Mouse (Mus musculus) kidney, embryonic 14.5 days (tissue): ENCODE measurements around the gene Uqcc3. TPM values are rescaled to one million over a fixed set of nuclear protein-coding genes. Genes with fewer than 3 reads are reported as not detected.
"Not testable (repeated sequence)": the region's sequence is repeated elsewhere in the genome, so short reads cannot be mapped to it uniquely, and the experiment has no call there.

Experiments used
- ATAC-seq: fragments of 200-750 bp; cut with Nextera tagmentation; 2 replicates; pipeline ENCODE4 v1.8.0; 2017; ENCODE audit warnings: moderate number of reproducible peaks, mild to moderate bottlenecking, moderate TSS enrichment, moderate library complexity; ENCODE audit not compliant: low FRiP score, low TSS enrichment
- H3K27ac ChIP-seq: fragments of 300-500 bp; sonication (generic); 2 replicates; pipeline ENCODE4 v1.5.1; 2014; ENCODE audit warnings: low read depth, mild to moderate bottlenecking, low read length, moderate library complexity, mixed read lengths
- H3K27me3 ChIP-seq: fragments of 300-500 bp; sonication (generic); 2 replicates; pipeline ENCODE4 v1.6.1; 2014; ENCODE audit warnings: mild to moderate bottlenecking, low read length; ENCODE audit not compliant: control insufficient read depth, insufficient read depth
- H3K36me3 ChIP-seq: fragments of 300-500 bp; sonication (generic); 2 replicates; pipeline ENCODE4 v1.6.1; 2014; ENCODE audit warnings: low read length, mixed read lengths; ENCODE audit not compliant: control insufficient read depth, insufficient read depth
- H3K4me1 ChIP-seq: fragments of 300-500 bp; sonication (generic); 2 replicates; pipeline ENCODE4 v1.6.1; 2014; ENCODE audit warnings: low read length, mixed read lengths; ENCODE audit not compliant: control insufficient read depth, insufficient read depth
- H3K4me2 ChIP-seq: fragments of 300-500 bp; sonication (generic); replicated peaks from 2 replicates; pipeline ENCODE4 v1.6.1; 2014; ENCODE audit warnings: low read depth, mild to moderate bottlenecking, low read length
- H3K4me3 ChIP-seq: fragments of 300-500 bp; sonication (generic); 2 replicates; pipeline ENCODE4 v1.5.1; 2014; ENCODE audit warnings: mild to moderate bottlenecking, low read length
- H3K9ac ChIP-seq: fragments of 300-500 bp; sonication (generic); 2 replicates; pipeline ENCODE4 v1.6.1; 2014; ENCODE audit warnings: low read depth, mild to moderate bottlenecking, low read length, moderate library complexity
- H3K9me3 ChIP-seq: fragments of 300-500 bp; sonication (generic); 2 replicates; pipeline ENCODE4 v1.6.1; 2016; ENCODE audit warnings: low read length; ENCODE audit not compliant: control insufficient read depth
- WGBS: fragments of 180-500 bp; shearing (Covaris S2); extraction: QIAGEN DNeasy Blood & Tissue Kit; methylation state at CpG from one replicate; pipeline ENCODE4 v1.1.7; 2014; 5-methylcytosine and 5-hydroxymethylcytosine counted together
- polyA plus RNA-seq: library from polyadenylated mRNA; unstranded; fragments of >200 nt; fragmentation: Nextera tagmentation; extraction: Ambion mirVana; gene quantifications from 2 replicates; pipeline ENCODE4 v1.2.1, GENCODE M21; 2014

Uqcc3 gene
- polyA plus RNA-seq, 1 experiment from 2014 or later: 63.1 TPM

DNA sequence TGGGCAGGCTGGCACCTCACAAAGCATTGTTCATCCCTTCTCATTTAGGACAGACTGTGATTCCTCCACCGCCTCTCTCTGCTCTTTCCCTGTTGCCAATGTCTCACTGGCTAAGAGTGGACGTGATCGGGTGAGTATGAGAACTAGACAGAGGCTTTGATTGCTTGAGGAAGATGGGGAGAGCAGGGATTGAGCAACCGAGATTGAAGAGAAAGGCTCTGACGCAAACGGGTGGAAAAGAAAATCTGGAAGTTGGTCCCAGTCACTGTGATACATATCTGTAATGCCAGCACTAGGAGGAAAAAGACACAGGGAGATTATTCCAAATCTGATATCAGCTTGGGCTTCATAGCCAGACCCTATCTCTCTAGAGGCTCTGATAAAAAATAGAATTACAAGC, 37.8 kb downstream of the Uqcc3 start:
- Histone ChIP-seq H3K4me2 (no peak overlapping the region), H3K36me3 (peaks cover 32% of the 10 kb centered on the region), H3K4me3 (no peak overlapping the region), H3K9me3 (no peaks in the 10 kb centered on the region), H3K27ac (no peak overlapping the region), H3K27me3 (no peaks in the 10 kb centered on the region), H3K4me1 (peaks cover 25% of the 10 kb centered on the region; the same call in 1 of the 2 replicates), H3K9ac (no peak overlapping the region)
- 90% methylated on average over 6 of the region's 6 CpGs for WGBS
- ATAC-seq: no peak

DNA sequence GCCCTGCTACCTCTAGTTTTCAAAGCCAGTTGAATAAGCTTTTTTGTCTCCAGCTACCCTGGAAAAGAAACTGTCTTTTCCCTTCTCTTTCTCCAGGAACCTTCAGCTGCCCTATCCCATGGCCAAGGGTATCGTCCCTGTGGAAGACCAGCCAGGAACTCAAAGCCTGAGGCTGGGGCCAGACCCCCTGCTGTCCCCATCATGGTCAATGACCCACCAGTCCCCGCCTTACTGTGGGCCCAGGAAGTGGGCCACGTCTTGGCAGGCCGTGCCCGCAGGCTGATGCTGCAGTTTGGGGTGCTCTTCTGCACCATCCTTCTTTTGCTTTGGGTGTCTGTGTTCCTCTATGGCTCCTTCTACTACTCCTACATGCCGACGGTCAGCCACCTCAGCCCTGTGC, 39.7 kb downstream of the Uqcc3 start:
- Histone ChIP-seq H3K9me3 (no peaks in the 10 kb centered on the region), H3K27ac (no peak overlapping the region), H3K36me3 (peaks cover 17% of the 10 kb centered on the region), H3K4me2 (peak overlapping the region; percentile 62), H3K9ac (peak overlapping the region; percentile 63; the same call in 1 of the 2 replicates), H3K27me3 (no peaks in the 10 kb centered on the region), H3K4me1 (peaks cover 25% of the 10 kb centered on the region; the same call in 1 of the 2 replicates), H3K4me3 (peak overlapping the region; percentile 54)
- ATAC-seq: no peak
- WGBS: 88% methylated on average over 7 of the region's 7 CpGs

DNA sequence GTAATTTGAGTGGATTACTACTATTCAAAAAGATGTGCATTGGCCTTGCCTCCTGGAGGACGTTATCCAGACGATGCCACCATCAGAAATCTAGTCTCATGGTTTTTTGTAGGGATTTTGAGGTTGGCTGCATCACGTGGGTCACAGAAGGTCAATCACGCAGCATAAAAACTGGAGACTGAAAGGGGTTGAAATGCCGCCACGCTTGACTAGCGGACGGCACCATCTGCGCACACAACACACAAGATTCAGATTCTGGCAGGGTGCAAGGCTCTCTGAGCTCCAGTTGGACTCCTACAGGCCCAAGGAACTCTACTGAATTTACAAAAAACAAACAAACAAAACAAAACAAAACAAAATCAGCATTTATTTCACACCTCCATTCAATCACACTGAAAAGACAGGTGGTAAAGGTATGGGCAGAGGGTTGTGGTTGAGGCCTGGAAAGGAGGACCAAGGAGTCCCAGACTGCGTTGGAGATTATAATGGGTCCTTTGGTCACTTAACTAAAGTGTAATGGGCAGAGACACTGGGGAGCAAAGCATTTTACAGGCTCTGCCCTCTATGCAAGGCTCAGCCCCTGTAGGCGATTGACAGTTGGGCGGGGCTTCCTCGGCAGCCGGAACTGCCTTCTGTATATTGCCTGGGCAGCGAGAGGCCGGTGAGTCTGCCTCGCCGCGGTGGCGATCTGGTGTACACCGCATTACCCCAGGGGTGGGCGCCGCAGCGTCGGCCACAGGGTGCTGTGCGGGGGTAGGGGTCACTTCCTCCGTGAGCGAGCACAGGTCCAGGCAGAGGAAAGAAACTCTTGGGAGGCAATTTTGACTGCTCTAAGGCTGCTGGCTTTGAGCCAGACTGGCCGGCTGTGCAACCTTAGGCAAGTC, 40.6 kb downstream of the Uqcc3 start:
- Histone ChIP-seq H3K36me3 (peaks cover 21% of the 10 kb centered on the region; the same call in 1 of the 2 replicates), H3K4me3 (peak overlapping the region; percentile 54), H3K9ac (peak overlapping the region; percentile 63), H3K4me2 (peak overlapping the region; percentile 62), H3K27me3 (no peaks in the 10 kb centered on the region), H3K4me1 (peaks cover 25% of the 10 kb centered on the region; the same call in 1 of the 2 replicates), H3K27ac (no peak overlapping the region), H3K9me3 (no peaks in the 10 kb centered on the region)
- peak; percentile 50 for ATAC-seq
- 20% methylated on average over 29 of the region's 29 CpGs for WGBS

DNA sequence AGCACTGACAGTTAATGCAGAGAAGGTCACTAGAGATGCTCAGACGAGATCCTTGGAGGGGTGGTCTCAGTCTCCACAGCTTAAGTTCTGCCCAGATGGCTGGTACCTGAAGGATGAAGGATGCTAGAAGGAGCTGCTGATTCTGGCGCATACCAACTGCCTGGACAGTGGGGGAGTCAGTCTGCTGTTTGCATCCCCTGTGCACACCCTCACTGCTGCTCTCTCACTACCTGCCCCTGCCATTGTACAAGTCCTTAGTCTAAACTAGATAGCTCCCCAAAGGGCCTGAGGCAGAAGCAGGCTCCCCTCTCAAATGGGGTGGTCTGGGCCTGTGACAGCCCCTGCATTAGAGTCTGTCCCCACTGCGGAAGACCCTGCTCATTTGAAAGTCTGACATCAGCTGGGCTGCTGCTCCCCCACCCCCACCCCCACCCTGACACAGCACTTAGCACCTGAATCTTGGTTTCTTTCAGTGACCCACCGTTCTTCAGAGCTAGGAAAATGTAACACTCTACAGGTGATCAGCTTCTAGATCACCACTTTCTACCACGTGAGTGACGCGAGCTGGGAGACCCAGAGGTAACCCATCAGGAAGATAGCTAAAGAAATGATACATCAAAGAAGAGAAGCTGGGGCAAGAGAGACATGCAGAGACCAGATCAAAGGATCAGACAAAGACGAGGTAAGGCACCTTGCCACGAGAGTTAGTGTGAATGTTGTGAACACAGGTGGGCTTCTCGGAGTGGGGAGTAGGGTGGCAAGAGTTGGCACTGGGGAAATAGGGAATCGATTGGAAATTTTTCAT, 41.4 kb downstream of the Uqcc3 start, which contains the start of gene Gng3:
Gene Gng3, minus strand, starts transcription at position 92 of the 805 bp plus-strand sequence.
- peak; percentile 14; the same call in 1 of the 2 replicates for ATAC-seq
- Histone ChIP-seq H3K36me3 (peaks cover 30% of the 10 kb centered on the region), H3K4me2 (peak within 1 kb of the TSS; percentile 77), H3K9ac (peak within 1 kb of the TSS; percentile 78), H3K27me3 (no peaks in the 10 kb centered on the region), H3K9me3 (no peaks in the 10 kb centered on the region), H3K27ac (peak within 1 kb of the TSS; percentile 98), H3K4me1 (peaks cover 25% of the 10 kb centered on the region; the same call in 1 of the 2 replicates), H3K4me3 (peak within 1 kb of the TSS; percentile 54)
- WGBS: 51% methylated on average over 11 of the region's 11 CpGs

DNA sequence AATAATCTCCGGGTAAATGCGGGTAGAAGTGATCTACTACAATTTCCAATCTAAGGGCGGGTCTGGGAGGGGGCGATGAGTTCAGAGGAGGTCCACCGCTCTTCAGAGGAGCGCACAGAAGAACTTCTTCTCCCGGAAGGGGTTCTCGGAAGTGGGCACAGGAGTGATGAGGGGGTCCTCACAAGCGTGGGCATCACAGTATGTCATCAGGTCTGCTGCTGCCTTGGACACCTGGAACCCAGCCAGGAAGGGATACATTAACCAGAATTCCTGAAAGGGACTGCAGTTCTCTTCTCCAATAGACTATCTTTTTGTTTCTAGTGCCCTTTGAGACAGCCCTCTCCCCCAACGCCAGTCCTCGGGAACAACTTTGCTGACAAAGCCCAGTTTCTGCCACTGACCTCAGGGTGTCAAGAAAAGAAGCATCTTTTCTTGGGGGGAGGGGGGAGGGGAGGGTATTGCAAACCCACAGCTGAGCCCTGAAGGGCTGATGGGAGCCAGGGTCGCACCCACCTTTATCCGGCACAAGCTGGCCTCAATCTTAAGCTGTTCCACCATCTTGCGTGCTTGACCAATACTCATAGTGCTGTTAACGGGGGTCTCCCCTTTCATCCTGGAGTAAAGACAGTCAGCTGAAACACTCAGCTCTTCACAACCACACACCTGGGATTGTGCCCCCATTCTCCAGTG, 42.5 kb downstream of the Uqcc3 start:
- WGBS: 21% methylated on average over 15 of the region's 15 CpGs
- Histone ChIP-seq H3K4me1 (peaks cover 25% of the 10 kb centered on the region; the same call in 1 of the 2 replicates), H3K4me2 (peak overlapping the region; percentile 77), H3K9ac (peak overlapping the region; percentile 78), H3K9me3 (no peaks in the 10 kb centered on the region), H3K27me3 (no peaks in the 10 kb centered on the region), H3K4me3 (peak overlapping the region; percentile 54), H3K27ac (peak overlapping the region; percentile 98), H3K36me3 (peaks cover 38% of the 10 kb centered on the region)
- ATAC-seq: peak; percentile 33

DNA sequence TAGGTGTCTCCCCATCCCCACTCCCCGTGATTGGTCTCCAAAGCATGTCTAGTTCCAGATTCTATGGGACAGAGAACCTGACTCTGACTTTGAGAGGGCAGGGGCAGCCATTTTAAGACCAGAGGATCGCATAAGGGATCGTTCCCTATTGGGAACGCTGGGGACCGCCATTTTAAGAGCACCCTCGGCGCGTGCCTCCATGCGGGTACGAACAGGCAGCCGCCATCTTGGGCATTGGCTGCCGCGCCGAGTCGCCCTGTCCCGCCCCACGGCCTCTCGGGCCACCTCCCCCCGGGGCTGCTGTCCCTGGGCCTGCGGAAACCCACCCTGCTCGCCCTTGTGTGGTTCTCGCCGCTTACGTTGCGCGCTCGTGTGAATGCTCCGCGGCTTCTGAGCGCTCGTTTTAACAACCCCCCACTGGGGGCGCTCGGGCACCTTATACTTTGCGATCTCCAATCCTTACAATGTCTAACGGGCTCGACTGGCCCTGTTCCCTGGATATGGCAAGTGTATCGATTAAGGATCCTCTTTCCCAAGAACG, 43.4 kb downstream of the Uqcc3 start, which contains the start of gene Bscl2:
Gene Bscl2, plus strand, starts transcription at position 217 of the 541 bp plus-strand sequence.
- Histone ChIP-seq H3K9ac (peak within 1 kb of the TSS; percentile 78), H3K9me3 (no peaks in the 10 kb centered on the region), H3K4me2 (peak within 1 kb of the TSS; percentile 77), H3K4me3 (peak within 1 kb of the TSS; percentile 54), H3K4me1 (peaks cover 25% of the 10 kb centered on the region; the same call in 1 of the 2 replicates), H3K36me3 (peaks cover 41% of the 10 kb centered on the region), H3K27me3 (no peaks in the 10 kb centered on the region), H3K27ac (peak within 1 kb of the TSS; percentile 98)
- 2% methylated on average over 38 of the region's 38 CpGs for WGBS
- ATAC-seq: peak; percentile 84

DNA sequence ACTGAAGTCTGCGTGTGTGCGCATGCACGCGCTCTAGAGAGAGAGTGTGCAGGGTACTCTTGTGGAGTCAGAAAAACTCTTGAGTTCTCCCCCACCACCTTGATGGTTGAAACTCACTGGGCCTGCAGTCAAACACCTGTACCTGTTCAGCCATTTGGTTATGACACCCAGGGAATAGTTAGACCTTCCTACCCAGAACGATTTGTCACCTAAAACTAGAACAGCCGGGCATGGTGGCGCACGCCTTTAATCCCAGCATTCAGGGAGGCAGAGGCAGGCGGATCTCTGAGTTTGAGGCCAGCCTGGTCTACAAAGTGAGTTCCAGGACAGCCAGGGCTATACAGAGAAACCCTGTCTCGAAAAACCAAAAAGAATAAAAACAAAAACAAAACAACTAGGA, 44.4 kb downstream of the Uqcc3 start:
- not testable (repeated sequence) for H3K9me3 ChIP-seq, H3K4me2 ChIP-seq, H3K9ac ChIP-seq, ATAC-seq, H3K27ac ChIP-seq, H3K4me3 ChIP-seq, H3K27me3 ChIP-seq
- Histone ChIP-seq H3K36me3 (peaks cover 46% of the 10 kb centered on the region), H3K4me1 (peaks cover 25% of the 10 kb centered on the region; the same call in 1 of the 2 replicates)
- WGBS: 98% methylated on average over 10 of the region's 10 CpGs

DNA sequence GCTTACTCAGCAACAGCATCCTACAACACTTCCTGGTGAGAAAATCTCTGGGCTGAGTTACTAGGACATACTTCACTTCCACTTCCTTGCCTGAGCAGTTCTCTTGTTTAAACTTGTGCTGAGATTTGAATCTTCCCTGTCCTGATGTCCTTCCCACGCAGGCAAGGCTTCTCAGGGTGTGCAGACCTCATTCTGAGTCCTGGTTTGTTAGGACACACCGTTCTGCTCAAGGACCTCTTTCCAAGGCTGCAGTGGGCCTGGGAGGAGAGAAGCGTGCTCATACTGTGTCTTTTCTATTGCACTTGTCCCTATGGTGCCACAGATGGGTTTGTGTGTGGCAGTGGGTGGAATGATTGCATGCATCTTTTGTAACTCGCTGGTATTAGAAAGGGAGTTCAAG, 47.8 kb downstream of the Uqcc3 start:
- no peaks in the 10 kb centered on the region for H3K27me3 ChIP-seq
- H3K9me3 ChIP-seq: no peaks in the 10 kb centered on the region
- H3K4me1 ChIP-seq: 0 out of 2 replicates have a peak, but pooled peaks cover under 1% of the 10 kb centered on the region
- no peak overlapping the region for H3K9ac ChIP-seq
- no peak for ATAC-seq
- H3K4me2 ChIP-seq: no peak overlapping the region
- H3K27ac ChIP-seq: no peak overlapping the region
- WGBS: 92% methylated on average over 4 of the region's 4 CpGs
- peaks cover 79% of the 10 kb centered on the region for H3K36me3 ChIP-seq
- H3K4me3 ChIP-seq: no peak overlapping the region
